Mouse (Mus musculus) fibroblast of lung, adult 2 months (primary cell): Measurements from ENCODE around the gene Nadk2.
A peak's percentile ranks its signal among the peaks of the same experiment; 100 is the strongest.

ENCODE experiments used
- DNase-seq: peaks from one replicate; pipeline ENCODE4 v3.0.0-alpha.2; 2011; ENCODE audit warnings: low read depth

Nadk2 gene

DNA sequence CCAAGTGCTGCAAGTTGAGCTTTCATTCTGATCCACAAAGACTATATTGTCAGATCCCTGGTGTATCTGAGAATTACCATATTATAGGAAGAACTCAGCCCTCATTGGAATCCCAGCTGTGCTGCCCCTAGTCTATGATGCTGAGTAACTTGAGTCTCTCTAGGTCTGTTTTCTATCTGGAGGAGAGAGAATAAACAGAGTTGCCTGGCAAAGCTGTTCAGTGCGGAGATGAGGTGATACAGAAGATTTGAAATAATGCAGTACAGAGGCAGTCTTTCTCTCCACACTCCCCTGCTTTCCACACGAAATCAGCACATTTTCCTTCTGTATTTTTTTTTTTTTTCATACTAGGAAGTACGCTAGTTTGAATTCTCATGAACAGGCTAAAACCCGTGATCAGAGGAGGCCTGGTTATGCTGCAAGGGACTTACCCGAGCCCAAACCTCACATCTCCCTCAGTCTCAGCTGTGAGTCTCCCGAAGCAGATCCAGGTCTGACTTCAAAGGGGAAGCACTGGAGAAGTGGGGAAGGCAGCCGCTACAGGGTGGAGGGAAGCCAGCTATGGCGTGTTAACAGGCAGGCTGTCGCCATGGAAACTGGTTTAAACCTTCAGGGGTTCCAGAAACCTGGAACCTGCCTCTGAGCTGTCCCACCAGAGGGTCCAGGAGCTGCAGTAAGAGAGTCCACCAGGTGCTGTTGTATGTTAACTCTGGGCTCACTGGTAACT is 59.9 kb downstream of the Nadk2 start:
- DNase-seq, result no peak

DNA sequence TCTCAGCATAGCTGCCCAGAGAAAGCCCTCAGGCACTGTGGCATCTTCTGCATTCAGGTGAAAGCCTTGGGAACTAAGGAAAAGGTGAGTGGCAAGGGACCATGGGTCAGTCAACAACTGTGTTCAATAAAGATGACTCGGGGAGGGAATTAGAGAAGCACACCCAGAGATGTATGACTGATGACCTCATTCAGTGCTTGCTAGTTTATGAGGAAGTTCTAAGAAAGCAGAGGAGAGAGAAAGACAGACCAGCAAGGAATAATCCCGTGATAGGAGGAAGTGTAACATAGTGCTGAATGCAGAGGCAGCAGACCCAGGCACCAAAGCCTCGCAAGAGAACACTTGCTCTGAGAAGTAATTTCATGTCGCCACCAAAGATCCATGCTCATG is 60.4 kb downstream of the Nadk2 start:
- no peak for DNase-seq

DNA sequence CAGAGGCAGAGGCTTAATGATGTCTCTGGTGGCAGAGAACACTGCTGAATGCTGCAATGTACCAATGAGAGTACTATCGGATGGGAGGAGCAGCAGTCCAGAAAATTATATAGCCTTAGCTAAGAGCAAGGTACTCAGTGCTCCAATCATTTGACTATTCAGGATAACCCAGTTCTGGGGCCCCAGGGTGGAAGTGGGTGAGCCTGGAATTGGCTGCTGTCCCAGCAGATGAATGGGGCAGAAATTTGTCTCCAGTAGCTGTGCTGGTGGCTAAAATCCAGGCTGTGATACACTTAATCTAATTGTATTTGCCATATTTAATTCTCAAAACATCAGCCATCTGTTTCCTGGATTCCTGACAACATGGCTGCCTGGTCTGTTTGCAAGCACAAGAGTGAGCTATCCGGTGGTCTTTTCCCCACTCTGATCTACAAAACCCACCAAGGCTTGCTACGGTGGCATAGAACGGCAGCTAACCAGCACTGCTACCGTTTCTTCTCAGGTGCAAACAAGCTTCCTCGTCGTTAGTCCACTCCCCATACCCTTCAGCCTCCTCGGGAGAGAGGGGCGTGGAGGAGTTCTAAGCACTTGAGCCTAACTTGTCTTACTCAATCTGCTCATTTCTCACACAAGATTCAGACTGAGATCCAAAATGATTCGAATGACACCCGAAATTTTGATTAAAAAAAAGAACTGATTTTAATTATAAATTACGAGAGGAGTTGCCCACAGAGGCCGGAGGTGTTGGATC is 61.8 kb downstream of the Nadk2 start:
- DNase-seq, result no peak

DNA sequence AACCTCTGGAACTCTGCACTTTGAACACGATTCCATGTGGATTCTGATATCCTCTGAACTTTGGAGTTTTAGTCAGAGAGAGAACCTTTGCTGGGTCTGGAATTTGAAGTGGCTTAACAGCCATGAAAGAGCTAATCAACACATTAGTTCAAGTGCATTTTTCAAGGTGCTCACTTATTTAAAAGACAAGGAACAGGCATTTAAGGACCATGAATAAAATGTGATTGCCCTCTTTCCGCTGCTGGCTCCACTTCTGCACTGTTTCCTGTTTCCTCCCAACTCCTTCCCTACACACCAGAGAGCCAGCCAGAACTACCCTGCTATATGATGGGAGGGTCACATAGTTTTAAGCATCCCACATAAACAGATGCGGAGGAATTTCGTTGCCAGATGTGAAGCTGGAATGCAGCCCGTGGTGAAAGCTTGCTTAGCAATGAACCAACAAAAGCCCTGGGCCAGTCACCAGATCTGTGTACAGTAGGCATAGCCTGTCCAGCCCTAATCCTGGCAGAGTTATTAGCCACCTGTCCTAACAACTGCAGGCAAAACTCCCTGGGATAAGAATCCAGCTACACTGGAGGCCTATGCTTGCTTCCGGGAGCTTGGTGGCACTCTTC is 63.9 kb downstream of the Nadk2 start:
- DNase-seq, result peak; percentile 22

DNA sequence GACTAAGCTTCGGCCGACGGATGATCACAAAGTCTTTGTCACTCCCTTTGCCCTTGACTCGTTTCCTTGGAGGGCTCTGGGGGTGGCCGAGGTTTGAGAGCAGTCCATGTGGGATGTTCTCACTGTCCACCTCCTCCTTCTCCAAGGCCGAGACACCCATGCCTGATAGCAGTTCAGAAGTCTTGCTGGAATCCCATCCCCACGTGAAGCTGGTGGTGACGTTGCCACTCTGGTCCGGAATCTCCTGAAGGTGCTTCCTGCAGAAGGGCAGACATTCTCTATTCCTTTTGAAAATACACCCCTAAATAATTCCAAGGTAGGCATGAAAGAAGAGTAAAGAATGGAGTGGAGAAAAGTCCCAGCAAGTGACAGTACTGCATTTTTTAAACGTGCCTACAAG is 68.4 kb downstream of the Nadk2 start:
- DNase-seq, result no peak

DNA sequence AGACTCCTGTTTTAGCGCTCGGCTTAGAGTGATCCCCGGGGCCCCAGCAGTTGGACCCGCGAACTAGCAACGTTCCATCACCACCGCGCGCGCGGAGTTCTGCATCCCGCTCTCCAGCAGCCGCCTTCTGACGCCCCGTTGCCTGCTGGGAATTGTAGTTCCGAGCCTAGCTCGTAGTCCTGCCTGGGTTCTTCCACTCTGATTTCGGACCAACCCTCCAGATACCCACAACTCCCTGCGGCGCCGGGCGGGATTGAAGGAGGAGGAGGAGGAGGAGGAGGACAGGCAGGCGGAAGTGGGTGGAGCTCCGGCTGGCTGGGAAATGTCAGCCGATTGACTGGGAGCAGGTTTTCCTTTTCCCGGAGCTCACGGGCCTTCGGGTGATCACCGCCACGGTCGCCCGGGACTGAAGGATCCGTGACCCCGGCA is 69.2 kb downstream of the Nadk2 start, which contains the start of gene Lmbrd2:
Gene Lmbrd2, plus strand, starts transcription at position 299 of the 429 bp plus-strand sequence.
- DNase-seq, result peak; percentile 94

DNA sequence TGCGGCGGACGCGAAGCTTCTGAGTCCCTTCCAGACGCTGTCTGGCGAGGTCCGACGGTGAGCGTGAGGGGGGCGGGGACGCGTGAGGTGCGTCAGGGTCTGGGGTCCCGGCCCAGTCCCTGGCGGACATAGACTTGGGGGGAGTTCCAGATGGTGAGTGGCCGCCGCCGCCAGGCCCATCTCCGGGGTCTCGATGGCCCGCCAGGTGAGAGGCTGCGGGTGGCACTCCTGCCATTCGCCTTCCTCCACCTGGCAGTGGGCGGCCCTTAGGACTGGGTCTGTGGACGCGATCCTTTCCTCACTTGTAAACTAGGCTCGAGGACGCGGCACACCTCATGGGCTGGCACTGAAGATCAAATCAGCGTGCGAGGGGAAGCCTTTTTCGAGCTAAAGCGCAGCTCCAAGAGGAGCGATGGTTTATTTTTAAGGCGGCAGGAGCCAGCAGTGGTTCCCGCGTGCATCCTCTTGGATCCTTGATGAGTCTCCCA is 69.7 kb downstream of the Nadk2 start:
- DNase-seq, result no peak

DNA sequence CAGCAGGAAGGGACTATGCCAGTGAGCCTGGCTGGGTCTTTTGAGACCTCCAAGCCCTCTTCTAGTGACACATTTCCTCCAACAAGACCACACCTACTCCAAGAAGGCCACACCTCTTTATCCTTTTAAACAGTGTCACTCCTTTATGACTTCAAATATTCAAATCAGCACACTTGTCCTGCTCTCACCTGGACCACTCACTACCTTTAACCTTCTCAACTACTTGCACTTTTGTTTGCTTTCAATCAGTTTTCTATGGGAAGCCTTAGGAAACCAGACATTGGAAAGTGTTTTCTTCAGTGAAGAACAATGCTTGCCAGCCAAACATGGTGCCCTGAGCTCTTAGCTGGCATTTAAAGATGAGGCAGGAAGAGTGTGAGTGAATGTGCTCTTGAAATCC is 84.3 kb downstream of the Nadk2 start, which contains the start of gene Skp2:
Gene Skp2, minus strand, starts transcription at position 101 of the 400 bp plus-strand sequence.
- no peak for DNase-seq
